Mouse (Mus musculus): ENCODE measurements at regions not wholly inside any gene's neighbourhood (a gene's known extent, or its start where the extent isn't known, plus 50 kb on each side); places are given as distances from the start of the nearest gene placed in this dataset.
"Not testable (repeated sequence)": the region's sequence is repeated elsewhere in the genome, so short reads cannot be mapped to it uniquely, and the experiment has no call there.

GRCm38 (mm10) chr3:153105591-153105990 is 123.5 kb upstream of the St6galnac5 start:
- ATAC-seq (ENCODE audit: low FRiP score) (no peak), DNase-seq (ENCODE audit: low spot score) (peak; percentile 15)
- Histone ChIP-seq H3K9ac (replicated peaks; ENCODE audit: low read length, poor library complexity, severe bottlenecking) (no peak overlapping the region), H3K27me3 (ENCODE audit: insufficient read depth, low read length) (no peaks in the 10 kb centered on the region), H3K4me2 (ENCODE audit: low read depth, low read length, poor library complexity, severe bottlenecking) (no peak overlapping the region), H3K27ac (ENCODE audit: low read depth, low read length) (no peak overlapping the region), H3K36me3 (ENCODE audit: insufficient read depth, low read length) (no peaks in the 10 kb centered on the region), H3K4me3 (ENCODE audit: low read depth, low read length) (no peak overlapping the region), H3K9me3 (ENCODE audit: low read length) (no peaks in the 10 kb centered on the region), H3K4me1 (ENCODE audit: insufficient read depth, low read length) (no peaks in the 10 kb centered on the region)
- WGBS: 84% methylated on average over 5 of the region's 5 CpGs
- TF ChIP-seq CTCF (IDR thresholded peaks at IDR 0.05): no peak

- H3K36me3 ChIP-seq (ENCODE audit: insufficient read depth, low read length); H3K9ac ChIP-seq (replicated peaks; ENCODE audit: low read length, poor library complexity, severe bottlenecking); H3K4me1 ChIP-seq (ENCODE audit: insufficient read depth, low read length); H3K4me2 ChIP-seq (ENCODE audit: low read depth, low read length, poor library complexity, severe bottlenecking); DNase-seq (ENCODE audit: low spot score); H3K9me3 ChIP-seq (ENCODE audit: low read length); H3K4me3 ChIP-seq (ENCODE audit: low read depth, low read length); ATAC-seq (ENCODE audit: low FRiP score); H3K27ac ChIP-seq (ENCODE audit: low read depth, low read length); H3K27me3 ChIP-seq (ENCODE audit: insufficient read depth, low read length): not testable (repeated sequence)
- WGBS: 96% methylated on average over 4 of the region's 4 CpGs
Measured at GRCm38 (mm10) chr3:153090572-153090971, 108.5 kb upstream of the St6galnac5 start.

- ATAC-seq (ENCODE audit: low FRiP score) (peak; percentile 76), DNase-seq (ENCODE audit: low spot score) (peak; percentile 84)
- Histone ChIP-seq H3K4me2 (ENCODE audit: low read depth, low read length, poor library complexity, severe bottlenecking) (peak overlapping the region; percentile 29; the same call in 1 of the 2 replicates), H3K4me1 (ENCODE audit: insufficient read depth, low read length) (peaks cover 14% of the 10 kb centered on the region), H3K9me3 (ENCODE audit: low read length) (no peaks in the 10 kb centered on the region), H3K27me3 (ENCODE audit: insufficient read depth, low read length) (no peaks in the 10 kb centered on the region), H3K4me3 (ENCODE audit: low read depth, low read length) (no peak overlapping the region), H3K27ac (ENCODE audit: low read depth, low read length) (peak overlapping the region; percentile 44), H3K36me3 (ENCODE audit: insufficient read depth, low read length) (no peaks in the 10 kb centered on the region), H3K9ac (replicated peaks; ENCODE audit: low read length, poor library complexity, severe bottlenecking) (no peak overlapping the region)
- 18% methylated on average over 17 of the region's 17 CpGs for WGBS
- TF ChIP-seq CTCF (IDR thresholded peaks at IDR 0.05): no peak
Measured at GRCm38 (mm10) chr3:153085096-153085788, 103.2 kb upstream of the St6galnac5 start.

- Histone ChIP-seq H3K9me3 (ENCODE audit: low read length) (no peaks in the 10 kb centered on the region), H3K27ac (ENCODE audit: low read depth, low read length) (peak overlapping the region; percentile 44), H3K4me1 (ENCODE audit: insufficient read depth, low read length) (peaks cover 14% of the 10 kb centered on the region), H3K27me3 (ENCODE audit: insufficient read depth, low read length) (no peaks in the 10 kb centered on the region), H3K9ac (replicated peaks; ENCODE audit: low read length, poor library complexity, severe bottlenecking) (no peak overlapping the region), H3K36me3 (ENCODE audit: insufficient read depth, low read length) (no peaks in the 10 kb centered on the region), H3K4me2 (ENCODE audit: low read depth, low read length, poor library complexity, severe bottlenecking) (peak overlapping the region; percentile 29; the same call in 1 of the 2 replicates), H3K4me3 (ENCODE audit: low read depth, low read length) (no peak overlapping the region)
- TF ChIP-seq CTCF (IDR thresholded peaks at IDR 0.05): no peak
- 24% methylated on average over 23 of the region's 23 CpGs for WGBS
- DNase-seq (ENCODE audit: low spot score): peak; percentile 89
- peak; percentile 63 for ATAC-seq (ENCODE audit: low FRiP score)
Measured at GRCm38 (mm10) chr3:153084226-153085095, 102.4 kb upstream of the St6galnac5 start.

GRCm38 (mm10) chr3:153080371-153080770 is 98.3 kb upstream of the St6galnac5 start:
- peak; percentile 20; the same call in 1 of the 2 replicates for TF ChIP-seq CTCF (IDR thresholded peaks at IDR 0.05)
- Histone ChIP-seq H3K4me1 (ENCODE audit: insufficient read depth, low read length) (peaks cover 12% of the 10 kb centered on the region), H3K27ac (ENCODE audit: low read depth, low read length) (no peak overlapping the region), H3K4me2 (ENCODE audit: low read depth, low read length, poor library complexity, severe bottlenecking) (no peak overlapping the region), H3K9ac (replicated peaks; ENCODE audit: low read length, poor library complexity, severe bottlenecking) (no peak overlapping the region), H3K27me3 (ENCODE audit: insufficient read depth, low read length) (no peaks in the 10 kb centered on the region), H3K9me3 (ENCODE audit: low read length) (no peaks in the 10 kb centered on the region), H3K36me3 (ENCODE audit: insufficient read depth, low read length) (no peaks in the 10 kb centered on the region), H3K4me3 (ENCODE audit: low read depth, low read length) (no peak overlapping the region)
- 79% methylated on average over 3 of the region's 3 CpGs for WGBS
- no peak for ATAC-seq (ENCODE audit: low FRiP score)
- DNase-seq (ENCODE audit: low spot score): no peak

Data from midbrain, postnatal 0 days (tissue).